Mouse (Mus musculus): Measurements from ENCODE around the gene Cnot6l. TPM values are rescaled to one million over a fixed set of nuclear protein-coding genes. Genes with fewer than 3 reads are reported as not detected.

The Cnot6l gene
- 19.3 and 23.0 TPM in 2 replicates for polyA plus RNA-seq (2016; fragmentation: Nextera tagmentation; extraction: Ambion mirVana)

DNA sequence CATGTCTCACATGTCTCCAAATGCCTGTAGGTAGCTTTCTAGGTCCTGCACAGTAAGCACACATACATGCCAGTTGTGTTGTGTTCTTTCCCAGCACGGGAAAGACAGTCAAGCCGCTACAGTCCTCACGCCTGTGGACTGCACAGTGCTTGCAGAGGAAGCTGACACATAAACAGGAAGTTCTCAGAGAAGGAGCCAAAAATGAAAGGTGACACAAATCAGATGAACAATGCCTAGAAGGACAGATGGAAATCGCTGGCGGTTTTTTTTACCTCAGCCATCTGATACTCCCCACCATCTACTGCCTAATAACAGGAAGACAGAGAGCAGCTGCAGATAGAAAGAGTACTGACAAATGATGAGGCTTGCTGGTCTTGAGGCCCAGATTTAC, at the start of gene Cnot6l:
Gene Cnot6l, minus strand, starts transcription at position 151 of the 391 bp plus-strand sequence.
- Histone ChIP-seq H3K27ac (peak within 1 kb of the TSS; percentile 100), H3K4me2 (peak within 1 kb of the TSS; percentile 64), H3K36me3 (no peaks in the 10 kb centered on the region), H3K9ac (replicated peaks) (peak within 1 kb of the TSS; percentile 99), H3K4me3 (replicated peaks) (peak within 1 kb of the TSS; percentile 91), H3K4me1 (replicated peaks) (peaks cover 18% of the 10 kb centered on the region), H3K27me3 (no peaks in the 10 kb centered on the region), H3K9me3 (0 out of 2 replicates have a peak, but pooled peaks cover 3% of the 10 kb centered on the region)
- ATAC-seq (ENCODE audit: insufficient number of reproducible peaks, insufficient read depth, low FRiP score, low TSS enrichment, low read depth): no peak
- WGBS: 37% methylated on average over 5 of the region's 5 CpGs

DNA sequence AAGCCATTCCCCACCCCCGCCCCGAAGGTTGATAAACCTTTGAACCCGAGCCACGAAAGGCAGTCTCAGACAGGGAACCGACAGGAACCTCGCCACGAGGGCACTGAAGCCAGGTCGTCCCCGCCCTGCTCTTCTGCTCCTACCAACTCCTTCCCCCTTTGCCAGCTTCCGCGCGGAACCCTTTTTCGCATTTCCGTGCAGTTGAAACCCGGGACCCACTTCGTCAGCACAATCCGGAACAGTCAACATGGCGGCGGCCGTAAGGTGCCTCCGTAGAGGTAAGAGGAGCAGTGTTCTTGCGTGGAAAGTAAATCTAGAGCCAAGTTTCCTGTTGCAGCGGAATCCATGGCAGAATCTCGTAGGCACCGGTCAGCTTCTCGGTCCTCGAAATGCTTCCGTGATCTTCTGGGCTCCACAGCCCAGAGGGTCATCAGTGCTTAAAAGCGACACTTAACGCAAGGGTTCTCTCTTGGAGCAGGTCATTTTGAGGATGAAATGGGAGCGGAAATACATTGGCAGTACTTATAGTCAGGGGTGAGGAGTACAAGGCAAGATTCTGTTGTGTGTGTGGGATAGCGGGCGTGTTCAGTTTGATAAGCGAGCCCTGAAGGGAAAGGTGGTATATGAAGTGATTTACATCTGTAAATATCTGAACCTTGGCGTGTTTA, 46.1 kb upstream of the Cnot6l start:
- under 1% methylated on average over 35 of the region's 35 CpGs for WGBS

DNA sequence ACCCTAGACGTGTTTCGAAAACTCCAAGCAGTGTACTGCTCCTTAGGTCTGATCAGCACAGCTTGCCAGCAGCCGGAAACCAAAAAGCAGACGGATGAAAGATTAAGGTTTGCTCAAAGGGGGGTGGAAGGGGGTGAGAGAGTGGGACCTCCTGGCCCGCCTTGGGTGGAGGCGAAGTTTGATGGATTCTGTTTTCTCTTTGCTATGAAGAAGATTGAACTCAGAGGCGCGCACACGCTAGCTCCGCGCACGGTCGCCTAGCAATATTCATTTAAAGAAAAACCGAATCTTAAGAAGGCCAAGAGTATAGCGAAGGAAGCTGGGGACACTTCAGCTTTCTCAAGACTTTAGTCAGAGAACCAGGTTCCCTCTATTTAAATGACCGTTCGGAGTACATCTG, 45.5 kb upstream of the Cnot6l start, which contains the start of gene Mrpl1:
Gene Mrpl1, plus strand, starts transcription at position 35 of the 400 bp plus-strand sequence.
- Histone ChIP-seq H3K4me3 (replicated peaks) (peak within 1 kb of the TSS; percentile 78), H3K4me1 (replicated peaks) (peaks cover 12% of the 10 kb centered on the region), H3K9ac (replicated peaks) (peak within 1 kb of the TSS; percentile 72), H3K9me3 (no peaks in the 10 kb centered on the region), H3K4me2 (peak within 1 kb of the TSS; percentile 76), H3K36me3 (peaks cover 7% of the 10 kb centered on the region), H3K27me3 (no peaks in the 10 kb centered on the region), H3K27ac (peak within 1 kb of the TSS; percentile 87)
- peak; percentile 80 for ATAC-seq (ENCODE audit: insufficient number of reproducible peaks, insufficient read depth, low FRiP score, low TSS enrichment, low read depth)
- 3% methylated on average over 17 of the region's 17 CpGs for WGBS

More for the DNA sequence above, 46.1 kb upstream of the Cnot6l start:
- peaks cover 12% of the 10 kb centered on the region for H3K4me1 ChIP-seq (replicated peaks)
- peak overlapping the region; percentile 72 for H3K9ac ChIP-seq (replicated peaks)
- peak overlapping the region; percentile 87 for H3K27ac ChIP-seq
- H3K36me3 ChIP-seq: peaks cover 7% of the 10 kb centered on the region
- no peaks in the 10 kb centered on the region for H3K9me3 ChIP-seq
- ATAC-seq (ENCODE audit: insufficient number of reproducible peaks, insufficient read depth, low FRiP score, low TSS enrichment, low read depth): peak; percentile 89
- H3K4me2 ChIP-seq: peak overlapping the region; percentile 76
- no peaks in the 10 kb centered on the region for H3K27me3 ChIP-seq
- peak overlapping the region; percentile 78 for H3K4me3 ChIP-seq (replicated peaks)

DNA sequence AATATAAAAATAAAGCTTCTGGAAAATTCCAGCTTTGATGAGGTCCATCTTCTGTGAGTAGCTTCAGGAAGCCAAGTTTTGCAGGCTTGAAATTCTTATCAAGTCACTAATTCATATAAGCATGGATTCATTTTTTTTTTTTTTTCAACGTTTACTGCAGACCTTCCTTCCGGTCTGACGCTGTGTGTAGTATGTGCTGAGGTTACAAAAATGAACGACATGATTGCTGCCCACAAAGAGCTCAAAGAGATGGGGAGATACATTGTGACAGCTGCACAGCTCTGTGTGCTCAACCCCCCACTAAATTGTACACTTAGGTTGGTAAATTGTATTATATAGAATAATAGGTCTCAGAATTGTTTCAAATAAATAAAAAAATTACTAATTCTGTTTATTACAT, 44.6 kb upstream of the Cnot6l start:
- no peak overlapping the region for H3K9ac ChIP-seq (replicated peaks)
- peaks cover 12% of the 10 kb centered on the region for H3K4me1 ChIP-seq (replicated peaks)
- H3K27me3 ChIP-seq: no peaks in the 10 kb centered on the region
- ATAC-seq (ENCODE audit: insufficient number of reproducible peaks, insufficient read depth, low FRiP score, low TSS enrichment, low read depth): no peak
- H3K4me2 ChIP-seq: peak overlapping the region; percentile 76; the same call in 1 of the 2 replicates
- H3K36me3 ChIP-seq: no peaks in the 10 kb centered on the region
- WGBS: 77% methylated on average over 4 of the region's 4 CpGs
- no peak overlapping the region for H3K27ac ChIP-seq
- H3K9me3 ChIP-seq: no peaks in the 10 kb centered on the region
- H3K4me3 ChIP-seq (replicated peaks): no peak overlapping the region

DNA sequence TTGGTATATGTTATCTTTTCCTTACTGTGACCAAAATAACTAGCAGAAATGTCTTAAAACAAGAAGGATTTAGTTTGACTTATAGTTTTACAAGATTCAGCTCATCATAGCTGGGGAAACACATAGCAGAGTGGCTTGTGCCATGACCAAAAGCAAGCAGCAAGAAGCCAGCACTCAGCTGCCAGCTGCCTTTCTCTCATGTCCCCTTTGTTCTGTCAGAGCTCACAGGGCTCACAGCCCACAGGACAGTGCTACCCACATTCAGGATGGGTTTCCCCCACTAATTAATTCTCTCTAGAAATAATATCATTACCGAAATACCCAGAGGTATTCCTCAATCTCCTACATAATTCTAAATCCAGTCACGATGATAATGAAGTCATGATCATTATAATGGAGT, 43.6 kb upstream of the Cnot6l start:
- no peaks in the 10 kb centered on the region for H3K36me3 ChIP-seq
- no peak overlapping the region for H3K4me2 ChIP-seq
- no peak overlapping the region for H3K4me3 ChIP-seq (replicated peaks)
- no peaks in the 10 kb centered on the region for H3K27me3 ChIP-seq
- no peaks in the 10 kb centered on the region for H3K9me3 ChIP-seq
- no peak for ATAC-seq (ENCODE audit: insufficient number of reproducible peaks, insufficient read depth, low FRiP score, low TSS enrichment, low read depth)
- H3K9ac ChIP-seq (replicated peaks): no peak overlapping the region
- no peak overlapping the region for H3K27ac ChIP-seq
- peaks cover 12% of the 10 kb centered on the region for H3K4me1 ChIP-seq (replicated peaks)
- 93% methylated on average over 2 of the region's 2 CpGs for WGBS

DNA sequence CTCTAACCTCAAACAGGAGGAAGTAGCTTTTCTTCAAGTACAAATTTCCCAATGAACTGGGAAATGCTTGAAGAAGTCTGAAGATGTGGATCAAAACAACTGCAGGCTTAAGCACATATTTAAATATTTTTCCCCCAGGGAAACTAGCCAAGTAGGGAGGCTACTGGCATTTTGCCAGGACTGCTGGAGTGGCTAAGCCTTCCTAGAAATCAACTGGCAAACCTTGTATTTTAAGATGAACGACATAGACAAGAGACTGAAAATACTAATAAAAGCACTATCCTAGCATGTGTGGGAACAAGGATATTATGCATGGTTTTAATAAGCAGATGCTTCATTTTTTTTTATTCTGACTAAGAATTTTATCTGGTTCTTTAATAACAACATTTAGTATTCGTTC, 42.9 kb upstream of the Cnot6l start:
- no peaks in the 10 kb centered on the region for H3K9me3 ChIP-seq
- no peak overlapping the region for H3K4me2 ChIP-seq
- H3K4me3 ChIP-seq (replicated peaks): no peak overlapping the region
- H3K27ac ChIP-seq: no peak overlapping the region
- no peaks in the 10 kb centered on the region for H3K36me3 ChIP-seq
- no peak overlapping the region for H3K9ac ChIP-seq (replicated peaks)
- 71% methylated on average over 2 of the region's 2 CpGs for WGBS
- peaks cover 12% of the 10 kb centered on the region for H3K4me1 ChIP-seq (replicated peaks)
- H3K27me3 ChIP-seq: no peaks in the 10 kb centered on the region
- no peak for ATAC-seq (ENCODE audit: insufficient number of reproducible peaks, insufficient read depth, low FRiP score, low TSS enrichment, low read depth)

DNA sequence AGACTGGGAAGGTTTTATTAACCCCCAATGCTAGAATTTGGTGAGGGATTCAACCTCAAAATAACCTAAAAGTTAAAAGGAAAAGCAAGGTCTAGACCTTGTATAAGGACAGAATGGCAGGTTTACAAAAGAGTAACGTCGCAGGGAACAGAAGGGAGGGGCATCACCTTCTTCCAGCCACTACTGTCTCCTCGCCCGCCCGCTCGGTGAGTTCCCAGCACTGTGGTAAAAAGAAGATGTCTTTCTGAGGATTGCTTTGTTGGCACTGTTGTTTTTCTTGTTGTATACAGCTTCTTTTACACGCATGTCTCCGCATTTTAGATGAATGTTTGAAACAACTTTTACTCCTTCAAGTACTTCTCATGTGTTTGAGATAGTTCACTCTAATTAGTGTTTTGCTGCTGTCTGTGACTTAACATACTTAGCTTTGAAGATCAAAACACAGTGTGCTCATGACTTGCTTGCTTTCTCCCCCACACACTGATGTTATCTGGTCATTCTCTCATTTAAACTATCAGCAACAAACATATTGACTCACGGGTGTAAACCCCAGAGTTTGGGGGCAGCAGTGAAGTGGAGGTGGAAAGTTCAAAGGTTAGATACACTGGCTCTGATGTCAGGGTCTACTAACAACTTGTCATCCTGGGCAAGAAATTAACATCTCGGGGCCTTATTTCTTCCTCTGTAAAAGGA, 37.6 kb upstream of the Cnot6l start:
- WGBS: 63% methylated on average over 10 of the region's 10 CpGs
- no peaks in the 10 kb centered on the region for H3K9me3 ChIP-seq
- no peaks in the 10 kb centered on the region for H3K36me3 ChIP-seq
- no peak overlapping the region for H3K4me3 ChIP-seq (replicated peaks)
- ATAC-seq (ENCODE audit: insufficient number of reproducible peaks, insufficient read depth, low FRiP score, low TSS enrichment, low read depth): no peak
- no peak overlapping the region for H3K27ac ChIP-seq
- no peaks in the 10 kb centered on the region for H3K4me1 ChIP-seq (replicated peaks)
- H3K27me3 ChIP-seq: no peaks in the 10 kb centered on the region
- no peak overlapping the region for H3K4me2 ChIP-seq
- H3K9ac ChIP-seq (replicated peaks): no peak overlapping the region

DNA sequence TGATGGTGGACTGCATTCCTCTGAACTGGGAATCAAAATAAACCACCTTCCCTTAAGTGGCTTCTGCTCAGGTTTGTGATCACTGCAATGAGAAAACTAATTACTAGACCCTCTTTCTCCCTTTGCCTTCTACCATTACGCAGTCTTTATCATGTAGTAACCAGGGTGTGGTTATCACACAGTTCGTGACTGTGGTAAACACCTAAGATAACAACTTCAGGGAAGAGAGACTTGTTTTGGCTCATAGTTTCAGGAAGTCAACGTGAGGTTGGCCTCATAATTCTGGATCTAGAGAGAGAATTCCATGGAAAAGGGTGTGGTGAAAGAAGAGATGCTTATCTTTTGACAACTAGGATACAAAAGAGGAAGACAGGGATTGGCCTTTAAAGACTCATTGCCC, 36.3 kb upstream of the Cnot6l start:
- no peak overlapping the region for H3K27ac ChIP-seq
- WGBS: 79% methylated on average over 3 of the region's 3 CpGs

DNA sequence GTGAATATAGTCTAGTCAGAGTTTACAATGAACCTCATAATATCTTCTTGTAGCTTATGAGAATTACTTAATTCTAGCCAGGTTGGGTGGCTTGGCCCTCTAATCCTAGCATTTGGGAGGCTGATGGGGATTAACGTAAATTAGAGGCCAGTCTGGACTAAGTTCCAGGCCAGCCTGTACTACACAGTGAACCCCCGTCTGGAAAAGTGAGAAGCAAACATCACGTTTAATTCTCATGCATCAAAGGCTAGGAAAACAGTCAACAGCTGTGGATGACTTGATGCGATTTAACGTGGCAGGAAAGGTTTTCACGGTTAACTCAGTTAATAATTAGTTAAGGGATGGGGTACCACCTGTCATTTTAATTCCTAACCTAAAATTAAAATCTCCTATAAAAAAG, 34.3 kb upstream of the Cnot6l start:
- no peak for ATAC-seq (ENCODE audit: insufficient number of reproducible peaks, insufficient read depth, low FRiP score, low TSS enrichment, low read depth)
- H3K27me3 ChIP-seq: no peaks in the 10 kb centered on the region
- H3K9me3 ChIP-seq: no peaks in the 10 kb centered on the region
- H3K4me1 ChIP-seq (replicated peaks): no peaks in the 10 kb centered on the region
- H3K4me2 ChIP-seq: no peak overlapping the region
- no peak overlapping the region for H3K27ac ChIP-seq
- H3K36me3 ChIP-seq: no peaks in the 10 kb centered on the region
- H3K9ac ChIP-seq (replicated peaks): no peak overlapping the region
- 45% methylated on average over 6 of the region's 6 CpGs for whole genome bisulfite sequencing
- H3K4me3 ChIP-seq (replicated peaks): no peak overlapping the region

More for the DNA sequence above, 36.3 kb upstream of the Cnot6l start:
- Histone ChIP-seq H3K4me1 (replicated peaks) (no peaks in the 10 kb centered on the region), H3K4me3 (replicated peaks) (no peak overlapping the region), H3K4me2 (no peak overlapping the region), H3K9me3 (no peaks in the 10 kb centered on the region), H3K27me3 (no peaks in the 10 kb centered on the region), H3K9ac (replicated peaks) (no peak overlapping the region), H3K36me3 (no peaks in the 10 kb centered on the region)
- ATAC-seq (ENCODE audit: insufficient number of reproducible peaks, insufficient read depth, low FRiP score, low TSS enrichment, low read depth): no peak

DNA sequence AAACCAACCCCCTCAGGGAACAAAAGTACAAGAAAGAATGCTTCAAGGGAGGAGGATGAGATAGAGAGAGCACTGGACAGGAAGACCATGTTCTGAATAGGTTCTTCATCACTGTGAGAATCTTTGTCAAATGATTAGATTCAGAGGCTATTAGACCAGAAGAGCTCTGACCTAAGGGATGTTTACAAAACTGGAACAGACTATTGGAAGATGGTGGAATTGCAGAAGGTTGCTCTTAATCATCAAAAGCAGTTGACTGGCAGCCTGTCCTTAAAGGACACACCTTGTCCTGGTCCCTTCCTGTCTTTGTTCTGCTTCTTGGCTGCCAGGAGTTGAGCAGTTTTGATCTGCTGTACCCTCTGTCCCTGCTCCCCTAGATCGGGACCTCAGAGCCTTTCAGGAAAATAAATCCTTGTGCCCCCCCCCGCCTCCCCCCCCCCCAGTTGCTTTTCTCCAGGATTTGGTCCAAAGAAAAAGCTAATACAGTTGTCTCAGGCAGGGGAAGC, 32.6 kb upstream of the Cnot6l start:
- 57% methylated on average over 2 of the region's 2 CpGs for WGBS
- Histone ChIP-seq H3K27ac (no peak overlapping the region), H3K36me3 (no peaks in the 10 kb centered on the region), H3K27me3 (no peaks in the 10 kb centered on the region), H3K4me3 (replicated peaks) (no peak overlapping the region), H3K4me2 (no peak overlapping the region), H3K4me1 (replicated peaks) (no peaks in the 10 kb centered on the region), H3K9me3 (no peaks in the 10 kb centered on the region), H3K9ac (replicated peaks) (no peak overlapping the region)
- no peak for ATAC-seq (ENCODE audit: insufficient number of reproducible peaks, insufficient read depth, low FRiP score, low TSS enrichment, low read depth)

DNA sequence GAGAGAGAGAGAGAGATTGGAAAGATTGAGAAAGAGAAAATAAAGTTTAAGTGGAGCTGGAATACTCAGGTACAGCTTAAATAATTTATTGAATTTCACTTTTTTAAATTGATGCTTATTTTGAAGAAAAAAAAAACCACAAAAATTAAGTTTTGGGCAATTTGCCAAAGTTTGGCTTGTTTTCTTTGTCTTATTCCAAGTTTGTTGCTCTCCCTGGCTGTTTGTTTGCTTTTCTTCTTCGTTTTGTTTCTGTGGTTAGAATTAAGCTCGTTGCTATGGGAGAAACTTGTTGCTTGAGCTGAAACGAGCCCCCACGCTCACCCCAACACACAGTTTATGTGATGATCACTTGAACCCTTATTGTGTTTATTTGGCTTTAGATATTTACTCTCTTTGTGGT, 27.3 kb upstream of the Cnot6l start:
- H3K4me2 ChIP-seq: no peak overlapping the region
- no peak overlapping the region for H3K4me3 ChIP-seq (replicated peaks)
- no peaks in the 10 kb centered on the region for H3K9me3 ChIP-seq
- H3K27me3 ChIP-seq: no peaks in the 10 kb centered on the region
- H3K9ac ChIP-seq (replicated peaks): no peak overlapping the region
- no peaks in the 10 kb centered on the region for H3K36me3 ChIP-seq
- no peaks in the 10 kb centered on the region for H3K4me1 ChIP-seq (replicated peaks)
- ATAC-seq (ENCODE audit: insufficient number of reproducible peaks, insufficient read depth, low FRiP score, low TSS enrichment, low read depth): no peak
- WGBS: 66% methylated on average over 4 of the region's 4 CpGs
- H3K27ac ChIP-seq: no peak overlapping the region

Data from limb, embryonic 12.5 days (tissue).